In genomic region chr4:98444437-98445139, GRCm38 (mm10) we compare ENCODE assay signal across 9 mouse cellular contexts. TPM values are rescaled to one million over a fixed set of nuclear protein-coding genes. Genes with fewer than 3 reads are reported as not detected.
A peak's percentile ranks its signal among the peaks of the same experiment; 100 is the strongest.
DNase-seq lines count a peak whose midpoint lies in the region; ATAC-seq lines count a peak whose summit lies in the region.
"Had no signal": no experiment of that assay in that cellular context is flagged by ENCODE, and none has a peak within 500 bp of the region (broad histone marks: within the 10 kb centered on the region; RNA-seq: fewer than 3 reads in every experiment).

No protein-coding gene starts in this region.

- no peaks in the 10 kb centered on the region for H3K4me1 ChIP-seq in embryonic facial prominence, embryonic 14.5 days (ENCODE audit: control insufficient read depth, insufficient read depth, low read length)
- H3K4me1 ChIP-seq in hindbrain, embryonic 12.5 days = peaks cover 3% of the 10 kb centered on the region; the same call in 1 of the 2 replicates
- no peaks in the 10 kb centered on the region for H3K4me1 ChIP-seq in midbrain, embryonic 13.5 days (replicated peaks)
- H3K4me1 ChIP-seq: megakaryocyte, embryonic 14.5 days had no signal

- H3K9ac ChIP-seq in embryonic facial prominence, embryonic 14.5 days (ENCODE audit: low read depth, low read length) = no peak overlapping the region
- H3K9ac ChIP-seq in hindbrain, embryonic 12.5 days = no peak overlapping the region
- H3K9ac ChIP-seq in midbrain, embryonic 13.5 days (replicated peaks) = no peak overlapping the region

- peak; percentile 17 for DNase-seq in kidney, adult 18-20 months
- no peak for DNase-seq in kidney, adult 11 months
- DNase-seq in adipocyte (ENCODE audit: low spot score) = peak; percentile 80
- peak; percentile 77 for DNase-seq in embryonic facial prominence, embryonic 14.5 days (ENCODE audit: low spot score)
- DNase-seq in layer of hippocampus, postnatal 14 days (ENCODE audit: low spot score in 2 of 2) = peak; percentile 56 to 67
- peak; percentile 52 for DNase-seq in thymus, postnatal 0 days (ENCODE audit: low spot score)

- no peaks in the 10 kb centered on the region for H3K27me3 ChIP-seq in embryonic facial prominence, embryonic 14.5 days (replicated peaks; ENCODE audit: control insufficient read depth, insufficient read depth, low read length)
- no peaks in the 10 kb centered on the region for H3K27me3 ChIP-seq in hindbrain, embryonic 12.5 days
- no peaks in the 10 kb centered on the region for H3K27me3 ChIP-seq in midbrain, embryonic 13.5 days

- no peak overlapping the region for H3K27ac ChIP-seq in embryonic facial prominence, embryonic 14.5 days (replicated peaks; ENCODE audit: low read depth, low read length)
- no peak overlapping the region for H3K27ac ChIP-seq in hindbrain, embryonic 12.5 days
- H3K27ac ChIP-seq in midbrain, embryonic 13.5 days = no peak overlapping the region

- no peak overlapping the region for H3K4me3 ChIP-seq in embryonic facial prominence, embryonic 14.5 days (ENCODE audit: low read depth, low read length)
- no peak overlapping the region for H3K4me3 ChIP-seq in hindbrain, embryonic 12.5 days
- no peak overlapping the region for H3K4me3 ChIP-seq in midbrain, embryonic 13.5 days (replicated peaks)
- H3K4me3 ChIP-seq: megakaryocyte, embryonic 14.5 days had no signal

- H3K4me2 ChIP-seq in embryonic facial prominence, embryonic 14.5 days (ENCODE audit: low read depth, low read length) = no peak overlapping the region
- H3K4me2 ChIP-seq in hindbrain, embryonic 12.5 days (replicated peaks) = no peak overlapping the region
- H3K4me2 ChIP-seq in midbrain, embryonic 13.5 days (replicated peaks) = no peak overlapping the region

- WGBS in embryonic facial prominence, embryonic 14.5 days = 85% methylated on average over 10 of the region's 10 CpGs
- WGBS in hindbrain, embryonic 12.5 days = 85% methylated on average over 10 of the region's 10 CpGs
- 88% methylated on average over 10 of the region's 10 CpGs for whole genome bisulfite sequencing in midbrain, embryonic 13.5 days

- H3K9me3 ChIP-seq in embryonic facial prominence, embryonic 14.5 days (ENCODE audit: control insufficient read depth, low read length) = no peaks in the 10 kb centered on the region
- H3K9me3 ChIP-seq in hindbrain, embryonic 12.5 days (replicated peaks) = no peaks in the 10 kb centered on the region
- no peaks in the 10 kb centered on the region for H3K9me3 ChIP-seq in midbrain, embryonic 13.5 days
- H3K9me3 ChIP-seq: megakaryocyte, embryonic 14.5 days had no signal

- peak; percentile 85 for ATAC-seq in embryonic facial prominence, embryonic 14.5 days (ENCODE audit: low read depth)
- ATAC-seq in hindbrain, embryonic 12.5 days (ENCODE audit: low FRiP score) = peak; percentile 89
- peak; percentile 96 for ATAC-seq in midbrain, embryonic 13.5 days

- H3K36me3 ChIP-seq in embryonic facial prominence, embryonic 14.5 days (ENCODE audit: control insufficient read depth, insufficient read depth, low read length) = no peaks in the 10 kb centered on the region
- H3K36me3 ChIP-seq in hindbrain, embryonic 12.5 days = no peaks in the 10 kb centered on the region
- H3K36me3 ChIP-seq in midbrain, embryonic 13.5 days = no peaks in the 10 kb centered on the region

RNA-seq across cellular contexts. Expression of gene Patj, which starts 49.0 kb away (rescaled TPM):
- polyA plus RNA-seq in embryonic facial prominence, embryonic 14.5 days (2014; fragmentation: Nextera tagmentation; extraction: Ambion mirVana) = 10.7 and 12.3 TPM in 2 replicates
- 14.9 and 16.1 TPM in 2 replicates for polyA plus RNA-seq in hindbrain, embryonic 12.5 days (2016; fragmentation: Nextera tagmentation; extraction: Ambion mirVana)
- 10 to 100 TPM; 11.9 to 12.5 TPM for total RNA-seq in layer of hippocampus, postnatal 14 days (2021)
- 6.0 and 7.5 TPM in 2 replicates for polyA plus RNA-seq in midbrain, embryonic 13.5 days (2015; fragmentation: Nextera tagmentation; extraction: Ambion mirVana)
- 12.2 and 17.6 TPM in 2 replicates for polyA plus RNA-seq in thymus, postnatal 0 days (2015; fragmentation: Nextera tagmentation; extraction: Ambion mirVana)
